Mouse (Mus musculus): ENCODE measurements around the gene Syce3. TPM values are rescaled to one million over a fixed set of nuclear protein-coding genes. Genes with fewer than 3 reads are reported as not detected.
"Not testable (repeated sequence)": the region's sequence is repeated elsewhere in the genome, so short reads cannot be mapped to it uniquely, and the experiment has no call there.

Gene Syce3
- total RNA-seq (2018; cell fraction: chromatin; rRNA removed) = not detected
- total RNA-seq (2018; cell fraction: cytosol; rRNA removed) = not detected
- total RNA-seq (2018; cell fraction: nucleus; rRNA removed) = not detected
- not detected in 3 replicates for polyA plus RNA-seq (2018)

DNA sequence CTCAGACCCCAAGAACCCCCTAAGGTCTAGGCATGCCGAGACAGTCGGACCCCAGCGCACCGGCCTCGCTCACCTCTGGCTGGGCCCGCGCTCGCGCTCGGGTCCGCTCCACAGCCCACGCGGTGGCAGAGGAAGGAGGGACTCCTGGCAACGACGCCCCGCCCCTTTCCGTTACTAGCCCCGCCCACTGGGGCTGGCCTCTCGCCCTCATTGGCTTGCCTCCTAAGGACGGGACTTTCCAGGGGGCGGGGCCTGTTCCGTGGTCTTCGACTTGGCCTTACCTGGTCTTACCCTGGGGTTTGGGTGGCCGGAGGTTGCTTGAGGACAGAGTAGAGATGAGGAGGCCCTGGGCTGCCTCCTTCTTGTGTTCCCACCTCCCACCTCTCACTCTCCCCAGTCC, at the start of gene Syce3:
Gene Syce3 (minus strand): TSS at position 386 of the 400 bp plus-strand sequence.
- no peak within 1 kb of the TSS for H3K4me3 ChIP-seq (ENCODE audit: inconsistent target)
- WGBS (ENCODE audit: missing documents) = 96% methylated on average over 7 of the region's 24 CpGs

DNA sequence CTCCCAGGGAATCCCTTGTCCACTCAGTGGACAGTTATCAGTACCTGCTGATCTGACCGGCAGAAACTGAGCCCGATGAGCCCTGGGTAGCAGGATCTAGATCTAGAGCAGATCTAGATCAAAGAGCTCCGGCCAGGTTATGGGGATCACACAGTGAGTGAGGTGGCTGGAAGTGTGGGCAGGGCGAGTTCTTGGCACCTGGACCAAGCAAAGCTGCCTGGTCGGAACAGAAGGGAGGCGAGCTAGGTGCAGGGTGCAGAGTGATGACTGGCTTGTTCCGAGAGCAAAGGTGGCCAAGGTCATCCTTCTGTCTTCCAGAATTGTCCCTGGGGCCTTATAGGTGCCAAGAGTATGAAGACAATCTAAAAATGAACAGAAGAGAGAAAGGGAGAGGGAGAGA, 49.5 kb upstream of the Syce3 start:
- Histone ChIP-seq H3K4me3 (ENCODE audit: inconsistent target) (no peak overlapping the region), H3K36me3 (ENCODE audit: inconsistent target) (no peaks in the 10 kb centered on the region), H3K79me2 (ENCODE audit: inconsistent target) (no peaks in the 10 kb centered on the region), H3K27ac (no peak overlapping the region)
- WGBS (ENCODE audit: missing documents) = 90% methylated on average over 6 of the region's 7 CpGs

More for the DNA sequence above, at the start of gene Syce3:
- H3K79me2 ChIP-seq (ENCODE audit: inconsistent target) = no peaks in the 10 kb centered on the region
- H3K27ac ChIP-seq = no peak within 1 kb of the TSS
- H3K36me3 ChIP-seq (ENCODE audit: inconsistent target) = no peaks in the 10 kb centered on the region

DNA sequence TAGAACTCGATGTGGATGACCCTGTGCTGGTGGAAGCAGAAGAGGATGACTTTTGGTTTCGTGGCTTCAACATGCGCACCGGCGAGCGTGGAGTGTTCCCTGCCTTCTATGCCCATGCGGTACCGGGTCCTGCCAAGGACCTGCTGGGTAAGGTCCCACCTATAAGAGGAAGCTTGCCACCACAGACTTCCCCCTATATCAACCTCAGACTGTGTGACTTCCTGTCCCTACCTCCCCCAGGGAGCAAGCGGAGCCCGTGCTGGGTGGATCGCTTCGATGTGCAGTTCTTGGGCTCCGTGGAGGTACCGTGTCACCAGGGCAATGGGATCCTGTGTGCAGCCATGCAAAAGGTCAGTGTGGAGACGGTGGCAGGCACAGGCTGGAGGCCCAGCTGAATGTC, 48.6 kb upstream of the Syce3 start:
- Histone ChIP-seq H3K27ac (no peak overlapping the region), H3K4me3 (ENCODE audit: inconsistent target) (no peak overlapping the region), H3K36me3 (ENCODE audit: inconsistent target) (no peaks in the 10 kb centered on the region), H3K79me2 (ENCODE audit: inconsistent target) (no peaks in the 10 kb centered on the region)
- 5% methylated on average over 15 of the region's 15 CpGs for WGBS (ENCODE audit: missing documents)

DNA sequence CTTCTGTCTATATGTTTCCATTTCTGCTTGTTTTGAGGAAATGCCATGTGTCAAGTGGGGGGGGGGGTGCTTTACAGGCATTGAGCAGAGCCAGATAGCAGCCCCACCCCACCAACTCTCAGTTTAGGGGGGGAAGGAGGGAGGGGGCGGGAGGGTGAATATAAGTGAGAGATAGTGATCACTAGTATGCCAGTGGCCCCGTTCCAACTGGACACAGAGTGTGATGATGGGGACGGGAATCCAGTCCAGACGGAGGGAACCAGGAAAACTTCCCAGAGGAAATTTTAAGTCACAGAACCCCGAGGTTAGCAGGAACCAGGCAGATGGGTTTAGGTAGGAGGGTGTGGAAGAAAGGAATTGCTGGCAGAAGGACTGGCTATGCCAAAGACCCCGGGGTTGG, 45.3 kb upstream of the Syce3 start:
- Histone ChIP-seq H3K27ac (no peak overlapping the region), H3K4me3 (ENCODE audit: inconsistent target) (no peak overlapping the region), H3K36me3 (ENCODE audit: inconsistent target) (no peaks in the 10 kb centered on the region), H3K79me2 (ENCODE audit: inconsistent target) (no peaks in the 10 kb centered on the region)
- WGBS (ENCODE audit: missing documents) = 76% methylated on average over 5 of the region's 6 CpGs

DNA sequence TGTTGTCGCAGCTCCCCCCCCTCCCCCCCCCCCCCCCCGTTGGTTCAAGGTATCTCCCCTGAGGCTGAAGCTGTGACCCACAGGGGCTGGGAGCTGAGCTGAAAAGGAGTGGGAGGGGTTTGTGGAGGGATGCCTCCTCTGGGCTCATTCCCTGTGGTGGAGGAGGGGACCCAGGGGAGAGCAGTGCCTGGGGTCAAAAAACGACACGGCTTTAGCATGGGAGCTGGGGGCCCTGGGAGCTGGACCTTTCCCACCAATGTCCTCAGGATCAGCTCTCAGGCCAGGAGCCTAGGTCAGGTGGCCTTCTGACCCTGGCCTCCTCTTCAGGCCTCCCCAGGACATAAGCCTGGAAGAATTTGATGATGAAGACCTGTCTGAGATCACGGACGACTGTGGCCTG, 44.6 kb upstream of the Syce3 start:
- Histone ChIP-seq H3K27ac (no peak overlapping the region), H3K4me3 (ENCODE audit: inconsistent target) (no peak overlapping the region), H3K36me3 (ENCODE audit: inconsistent target) (no peaks in the 10 kb centered on the region), H3K79me2 (ENCODE audit: inconsistent target) (no peaks in the 10 kb centered on the region)
- 52% methylated on average over 4 of the region's 6 CpGs for WGBS (ENCODE audit: missing documents)

DNA sequence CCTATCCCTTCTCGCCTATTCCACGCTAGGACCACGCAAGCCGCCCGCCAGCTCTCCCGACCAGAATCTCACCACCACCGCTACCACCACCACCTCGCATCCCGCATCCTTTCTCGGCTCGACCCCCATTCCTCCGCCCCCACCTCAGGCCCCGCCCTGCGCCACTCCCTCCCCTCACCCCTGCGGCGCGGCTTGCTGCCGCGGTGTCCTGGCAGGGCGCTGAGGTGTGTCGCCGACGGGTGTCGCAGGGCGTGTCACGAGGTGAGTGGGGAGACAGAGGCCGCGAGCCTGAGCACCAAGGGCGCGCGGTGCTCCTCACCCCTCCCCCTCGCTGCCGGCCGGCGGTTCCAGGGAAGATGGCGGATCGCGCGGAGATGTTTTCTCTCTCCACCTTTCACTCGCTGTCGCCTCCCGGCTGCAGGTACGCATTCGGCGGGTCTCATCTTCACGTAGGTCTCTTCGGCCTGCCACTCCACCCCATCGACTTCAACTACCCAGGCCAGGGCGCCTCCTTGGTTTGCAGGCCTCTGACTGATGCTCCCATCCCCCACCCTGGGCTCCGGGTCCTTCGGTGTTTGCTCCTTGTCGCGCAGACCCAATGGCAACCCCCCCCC, 43.7 kb upstream of the Syce3 start, which contains the start of gene Mapk8ip2:
Gene Mapk8ip2 (plus strand): TSS at position 49 of the 614 bp plus-strand sequence.
- 5% methylated on average over 42 of the region's 53 CpGs for WGBS (ENCODE audit: missing documents)
- Histone ChIP-seq H3K4me3 (ENCODE audit: inconsistent target) (no peak within 1 kb of the TSS), H3K27ac (no peak within 1 kb of the TSS), H3K36me3 (ENCODE audit: inconsistent target) (no peaks in the 10 kb centered on the region), H3K79me2 (ENCODE audit: inconsistent target) (no peaks in the 10 kb centered on the region)

DNA sequence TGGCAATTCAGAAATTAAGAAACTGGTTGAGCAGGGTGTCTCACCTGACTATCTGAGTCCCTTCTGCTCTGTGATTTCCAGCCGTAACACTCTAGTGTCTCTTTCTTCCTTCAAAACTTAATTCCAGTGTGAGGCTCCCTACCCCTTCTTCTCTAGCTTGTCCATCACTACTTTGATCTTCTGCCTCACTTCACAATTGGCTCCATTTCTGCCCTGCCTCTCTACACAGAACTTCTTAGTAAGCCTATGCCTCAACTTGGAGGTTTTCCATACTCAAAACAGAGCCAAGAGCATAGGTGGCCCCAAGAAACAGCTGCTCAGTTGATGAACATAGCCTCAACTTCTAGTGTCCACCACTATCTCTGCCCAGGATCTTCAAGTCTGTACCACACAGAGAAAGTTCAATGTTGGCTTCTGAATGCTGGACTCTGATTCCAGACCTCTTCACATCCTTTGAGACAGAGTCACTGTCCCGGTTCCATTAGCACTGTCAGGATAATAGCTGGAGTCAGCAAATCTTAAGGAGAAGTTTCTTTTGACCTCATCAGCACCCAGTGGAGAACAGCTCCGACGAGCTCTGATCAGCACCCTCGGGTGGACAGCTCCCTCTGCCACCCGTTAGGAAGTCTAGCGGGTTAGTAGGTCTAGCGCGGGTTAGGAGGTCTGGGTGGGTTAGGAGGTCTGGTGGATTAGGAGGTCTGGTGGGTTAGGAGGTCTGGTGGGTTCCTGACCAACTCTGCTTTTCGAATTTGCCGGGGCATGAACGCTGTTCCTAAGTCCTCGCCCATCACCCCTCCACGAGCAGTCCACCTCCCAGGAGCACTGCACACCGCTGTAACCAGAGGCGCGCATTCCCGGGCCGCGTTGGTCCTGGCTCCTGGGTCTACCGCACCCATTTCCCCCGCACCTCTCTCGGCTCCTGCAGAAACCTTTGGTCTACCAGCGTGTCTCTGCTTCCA, 42.9 kb upstream of the Syce3 start:
- no peaks in the 10 kb centered on the region for H3K79me2 ChIP-seq (ENCODE audit: inconsistent target)
- H3K4me3 ChIP-seq (ENCODE audit: inconsistent target) = no peak overlapping the region
- no peaks in the 10 kb centered on the region for H3K36me3 ChIP-seq (ENCODE audit: inconsistent target)
- WGBS (ENCODE audit: missing documents) = 6% methylated on average over 24 of the region's 24 CpGs
- H3K27ac ChIP-seq = no peak overlapping the region

DNA sequence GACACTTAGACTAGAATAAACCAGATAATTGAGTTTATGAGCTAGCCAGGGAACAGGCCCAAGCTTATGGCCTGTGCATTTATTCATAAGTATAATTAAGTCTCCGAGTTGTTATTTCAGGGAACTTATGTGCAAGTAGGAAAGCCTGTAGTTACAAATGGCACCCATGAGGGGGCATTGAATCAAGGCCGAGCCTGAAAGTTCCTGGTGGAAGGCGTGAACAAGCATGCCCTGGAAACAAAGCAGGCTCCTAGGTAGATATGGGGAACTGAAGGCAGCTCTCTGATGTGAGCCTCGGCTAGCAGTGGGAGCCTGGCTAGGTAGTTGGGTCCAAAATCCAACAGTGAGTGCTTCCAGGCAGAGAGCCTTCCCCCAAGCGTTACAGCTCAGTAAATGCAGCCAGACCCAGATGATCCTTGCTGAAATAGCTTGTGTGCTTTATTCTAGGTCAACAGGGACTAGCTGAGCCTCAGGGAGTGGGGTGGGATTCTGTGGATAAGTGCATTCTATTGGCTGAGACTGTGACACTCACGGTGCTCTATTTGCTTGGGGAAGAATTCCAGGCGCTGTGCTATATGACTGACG, 32.3 kb upstream of the Syce3 start:
- no peak overlapping the region for H3K27ac ChIP-seq
- WGBS (ENCODE audit: missing documents) = 53% methylated on average over 8 of the region's 8 CpGs
- no peak overlapping the region for H3K4me3 ChIP-seq (ENCODE audit: inconsistent target)
- H3K79me2 ChIP-seq (ENCODE audit: inconsistent target) = no peaks in the 10 kb centered on the region
- no peaks in the 10 kb centered on the region for H3K36me3 ChIP-seq (ENCODE audit: inconsistent target)

DNA sequence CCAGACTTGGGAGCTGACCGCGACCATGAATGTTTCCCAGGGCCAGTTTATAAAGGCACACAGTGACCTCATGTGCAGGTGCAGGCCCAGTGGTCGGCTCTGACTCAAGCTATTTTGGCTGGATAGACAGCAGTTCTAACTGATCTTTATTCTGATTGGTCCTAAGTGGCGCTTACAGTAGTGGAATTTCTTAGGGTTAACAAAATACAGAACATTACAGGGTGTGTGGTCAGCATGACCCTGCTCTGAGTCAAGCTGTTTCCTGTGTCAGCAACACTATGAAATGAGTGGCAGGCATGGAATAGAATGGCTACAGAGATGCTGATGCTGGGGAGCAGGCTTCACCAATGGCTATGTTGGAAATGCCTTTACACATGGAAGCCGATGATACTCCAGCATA, 25.6 kb upstream of the Syce3 start:
- Histone ChIP-seq H3K79me2 (ENCODE audit: inconsistent target) (no peaks in the 10 kb centered on the region; the same call in 1 of the 2 replicates), H3K4me3 (ENCODE audit: inconsistent target) (no peak overlapping the region), H3K36me3 (ENCODE audit: inconsistent target) (no peaks in the 10 kb centered on the region), H3K27ac (no peak overlapping the region)
- WGBS (ENCODE audit: missing documents) = 74% methylated on average over 5 of the region's 5 CpGs

DNA sequence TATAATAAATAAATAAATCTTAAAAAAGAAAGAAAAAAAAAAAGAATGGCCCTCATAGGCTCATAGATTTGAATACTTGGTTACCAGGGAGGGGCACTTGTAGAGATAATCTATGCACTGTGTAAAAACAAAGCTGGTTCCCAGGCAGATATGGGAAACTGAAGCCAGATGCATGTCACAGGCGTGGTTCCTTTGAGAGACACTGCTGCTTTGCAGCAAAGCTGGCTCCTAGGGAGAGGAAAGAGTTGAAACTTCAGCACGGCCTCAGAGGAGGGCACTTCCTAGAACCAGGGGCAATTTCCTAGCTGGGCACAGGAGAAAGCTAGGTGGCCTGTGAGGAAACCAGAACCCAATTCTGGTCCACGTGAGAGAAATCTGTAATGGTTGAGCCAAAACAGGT, 23.8 kb upstream of the Syce3 start:
- 96% methylated on average over 2 of the region's 3 CpGs for WGBS (ENCODE audit: missing documents)
- H3K79me2 ChIP-seq (ENCODE audit: inconsistent target) = no peaks in the 10 kb centered on the region; the same call in 1 of the 2 replicates
- H3K4me3 ChIP-seq (ENCODE audit: inconsistent target) = no peak overlapping the region
- H3K27ac ChIP-seq = no peak overlapping the region
- no peaks in the 10 kb centered on the region for H3K36me3 ChIP-seq (ENCODE audit: inconsistent target)

DNA sequence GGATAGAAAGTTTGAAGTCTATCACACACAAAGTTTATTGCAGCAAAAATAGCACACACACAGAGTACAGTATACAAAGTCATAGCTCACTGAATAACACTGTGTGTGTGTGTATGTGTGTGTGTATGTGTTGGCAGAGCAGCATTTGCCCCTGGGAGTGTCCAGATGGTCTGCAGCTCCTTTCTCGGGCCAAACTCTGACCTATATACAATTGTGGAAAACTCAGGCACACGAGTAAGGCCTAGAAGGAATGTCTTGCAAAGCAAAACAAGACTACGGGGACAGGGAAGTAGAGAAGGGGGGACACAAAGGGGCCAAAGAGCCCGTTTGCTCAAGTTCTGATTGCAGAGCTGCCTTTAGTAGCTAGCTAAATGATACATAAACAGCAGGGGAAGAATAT, 22.6 kb upstream of the Syce3 start:
- H3K79me2 ChIP-seq (ENCODE audit: inconsistent target) = peaks cover 12% of the 10 kb centered on the region
- 93% methylated on average over 4 of the region's 4 CpGs for WGBS (ENCODE audit: missing documents)
- H3K36me3 ChIP-seq (ENCODE audit: inconsistent target) = no peaks in the 10 kb centered on the region

DNA sequence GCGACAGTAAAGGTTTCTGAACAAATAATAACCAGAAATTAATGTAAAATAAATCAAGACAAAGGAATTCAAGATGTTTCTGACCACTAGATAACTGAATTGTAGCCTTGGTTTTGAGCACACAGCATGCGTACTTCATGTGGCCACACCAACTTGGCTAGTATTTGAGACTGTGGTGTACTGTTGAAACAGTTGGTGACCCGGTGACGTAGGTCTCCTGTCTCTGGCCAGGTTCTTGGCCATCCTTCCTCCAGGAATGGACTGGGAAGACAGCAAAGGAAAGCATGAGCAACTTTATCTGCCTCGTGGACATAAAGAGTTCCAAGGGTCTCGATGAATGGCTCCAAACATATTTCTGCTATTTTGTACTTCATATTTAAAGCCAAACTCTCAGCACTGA, 21.5 kb upstream of the Syce3 start:
- 95% methylated on average over 6 of the region's 6 CpGs for WGBS (ENCODE audit: missing documents)
- H3K4me3 ChIP-seq (ENCODE audit: inconsistent target) = no peak overlapping the region
- peaks cover 8% of the 10 kb centered on the region; the same call in 1 of the 2 replicates for H3K36me3 ChIP-seq (ENCODE audit: inconsistent target)
- no peak overlapping the region for H3K27ac ChIP-seq
- H3K79me2 ChIP-seq (ENCODE audit: inconsistent target) = peaks cover 12% of the 10 kb centered on the region

More for the DNA sequence above, 22.6 kb upstream of the Syce3 start:
- no peak overlapping the region for H3K4me3 ChIP-seq (ENCODE audit: inconsistent target)
- H3K27ac ChIP-seq = no peak overlapping the region

DNA sequence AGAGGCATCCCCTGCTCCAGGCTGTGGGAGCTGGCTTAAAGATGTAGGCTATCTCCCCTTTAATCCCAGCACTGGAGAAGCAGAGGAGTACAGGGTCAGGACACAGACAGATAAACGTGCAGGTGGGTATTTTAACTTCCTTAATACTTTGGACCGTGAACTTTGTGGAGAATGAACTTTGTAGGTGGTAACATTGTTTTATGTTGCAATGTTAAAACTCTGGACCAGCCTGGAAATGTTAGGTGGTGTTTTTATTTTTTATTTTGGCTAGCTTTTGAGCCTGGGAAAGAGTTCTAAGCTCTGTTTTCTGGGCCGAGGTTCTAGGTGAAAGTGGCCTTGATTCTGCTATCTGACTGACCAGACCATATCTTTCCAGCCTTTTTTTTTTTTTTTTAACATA, 21.0 kb upstream of the Syce3 start:
- Histone ChIP-seq H3K4me3 (ENCODE audit: inconsistent target) (no peak overlapping the region), H3K36me3 (ENCODE audit: inconsistent target) (peaks cover 14% of the 10 kb centered on the region; the same call in 1 of the 2 replicates), H3K27ac (no peak overlapping the region), H3K79me2 (ENCODE audit: inconsistent target) (peaks cover 12% of the 10 kb centered on the region)
- WGBS (ENCODE audit: missing documents) = 82% methylated on average over 3 of the region's 3 CpGs

DNA sequence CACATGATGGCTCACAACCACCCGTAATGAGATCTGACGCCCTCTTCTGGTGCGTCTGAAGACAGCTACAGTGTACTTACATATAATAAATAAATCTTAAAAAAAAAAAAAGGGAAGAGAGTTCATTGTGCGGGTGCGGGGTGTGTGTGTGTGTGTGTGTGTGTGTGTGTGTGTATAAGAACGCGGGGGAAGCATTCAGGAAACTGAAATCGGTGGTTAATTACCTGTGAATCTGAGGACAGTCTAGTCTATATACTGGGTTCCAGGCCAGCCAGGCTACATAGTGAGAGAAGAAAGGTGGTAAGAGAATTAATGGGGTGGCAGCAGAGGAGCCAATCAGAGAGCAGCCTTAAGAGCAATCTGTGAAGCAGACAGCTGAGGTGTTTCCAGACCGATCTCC, 20.5 kb upstream of the Syce3 start:
- WGBS (ENCODE audit: missing documents) = 46% methylated on average over 2 of the region's 9 CpGs
- Histone ChIP-seq H3K36me3 (ENCODE audit: inconsistent target) (peaks cover 19% of the 10 kb centered on the region; the same call in 1 of the 2 replicates), H3K79me2 (ENCODE audit: inconsistent target) (peaks cover 12% of the 10 kb centered on the region), H3K4me3 (ENCODE audit: inconsistent target) (peak overlapping the region; percentile 83; the same call in 1 of the 2 replicates)
- H3K27ac ChIP-seq = not testable (repeated sequence)

Data from macrophage (primary cell).